Mouse (Mus musculus) hindlimb bud, embryonic 11.5 days (tissue): ENCODE data around the gene Impdh2.
"Not testable (repeated sequence)": the region's sequence is repeated elsewhere in the genome, so short reads cannot be mapped to it uniquely, and the experiment has no call there.

Experiments used
- DNase-seq: peaks from one replicate; pipeline ENCODE4 v3.0.0-alpha.2; 2012; ENCODE audit warnings: low read depth, low spot score; ENCODE audit errors: extremely low spot score

Impdh2 gene

GRCm38 (mm10) chr9:108600011-108600410, 39.9 kb downstream of the Impdh2 start:
- DNase-seq = no peak

GRCm38 (mm10) chr9:108601986-108602385, 41.9 kb downstream of the Impdh2 start:
- no peak for DNase-seq

DNA sequence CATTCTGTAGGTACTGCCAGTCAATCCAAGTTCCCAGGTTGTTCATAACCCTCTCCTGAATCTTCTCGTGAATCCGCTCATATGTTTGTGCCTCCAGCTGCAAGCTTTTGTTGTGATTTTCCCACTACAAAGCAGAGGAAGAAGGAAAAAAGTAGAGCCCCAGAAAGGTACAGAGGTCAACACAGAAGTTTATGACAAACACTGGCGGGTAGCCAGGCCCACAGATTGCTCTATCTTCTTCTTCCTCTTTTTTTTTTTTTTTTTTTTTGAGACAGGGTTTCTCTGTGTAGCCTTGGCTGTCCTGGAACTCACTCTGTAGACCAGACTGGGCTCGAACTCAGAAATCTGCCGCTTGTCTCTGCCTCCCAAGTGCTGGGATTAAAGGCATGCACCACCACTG, 47.8 kb downstream of the Impdh2 start:
- not testable (repeated sequence) for DNase-seq

DNA sequence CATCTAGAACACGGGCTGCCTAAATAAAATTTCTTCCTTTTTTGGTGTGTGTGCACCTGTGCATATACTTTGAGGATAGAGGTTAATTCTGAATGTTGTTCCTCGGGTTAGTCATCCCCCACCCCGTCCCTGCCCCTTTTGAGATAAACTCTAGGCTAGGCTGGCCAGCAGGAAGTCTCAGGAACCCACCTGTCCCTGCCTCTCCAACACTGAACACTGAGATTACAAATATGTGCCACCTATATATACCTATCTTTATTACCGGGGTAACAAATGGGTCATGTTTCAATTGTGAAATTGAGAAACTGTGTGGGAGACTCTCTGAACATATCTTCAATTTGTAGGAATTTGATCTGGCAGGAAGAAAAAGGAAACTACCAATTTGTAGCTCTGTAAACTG, 48.8 kb downstream of the Impdh2 start:
- no peak for DNase-seq

DNA sequence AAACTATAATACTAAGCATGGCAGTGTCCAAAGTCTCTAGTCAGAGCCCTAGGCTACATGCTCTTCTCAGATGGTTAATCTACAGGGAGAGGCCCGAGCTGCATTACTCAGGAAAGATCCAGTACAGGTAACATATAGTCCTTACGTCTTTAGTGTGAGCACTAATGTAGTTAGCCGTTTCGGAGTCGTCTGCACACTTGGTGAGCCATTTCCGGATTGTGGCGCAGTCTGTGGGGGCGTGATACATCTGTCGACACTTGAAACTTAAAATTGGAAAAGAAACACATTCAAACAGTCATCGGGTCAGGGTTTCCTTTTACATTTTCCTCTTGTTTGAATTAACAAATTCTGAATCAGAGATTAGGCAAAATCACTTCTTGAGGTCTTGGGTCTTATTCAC, 51.4 kb downstream of the Impdh2 start:
- DNase-seq = no peak
